Mouse (Mus musculus) ES-E14 (cell line): ENCODE measurements at regions not wholly inside any gene's neighbourhood (a gene's known extent, or its start where the extent isn't known, plus 50 kb on each side); places are given as distances from the start of the nearest gene placed in this dataset.

ENCODE experiments used
- DNase-seq: peaks from one replicate; pipeline ENCODE4 v3.0.0-alpha.2; 2013; ENCODE audit warnings: low read depth, low spot score
- H3K27ac ChIP-seq: 2 replicates; pipeline ENCODE4 v1.5.1; 2012; ENCODE audit warnings: low read depth, mild to moderate bottlenecking, low read length, moderate library complexity, mixed read lengths; ENCODE audit not compliant: poor library complexity, insufficient read depth, severe bottlenecking
- H3K36me3 ChIP-seq: 2 replicates; pipeline ENCODE4 v1.6.1; 2012; ENCODE audit warnings: mild to moderate bottlenecking, low read length, moderate library complexity, mixed read lengths; ENCODE audit not compliant: control insufficient read depth, poor library complexity, insufficient read depth, severe bottlenecking
- H3K4me1 ChIP-seq, 2 experiments: fragments of 150-350 bp in 1 of 2; sonication (generic) in 1 of 2; 2 replicates each; pipeline ENCODE4 v1.6.1; 2012; ENCODE audit warnings: low read length in 2 of 2, mild to moderate bottlenecking in 1 of 2, mixed read lengths in 1 of 2; ENCODE audit not compliant: control insufficient read depth in 2 of 2, insufficient read depth in 2 of 2, poor library complexity in 1 of 2
- H3K4me3 ChIP-seq, 2 experiments: fragments of 150-350 bp in 1 of 2; sonication (generic) in 1 of 2; 2 replicates each; pipeline ENCODE4 v1.5.1; 2012; ENCODE audit warnings: low read length in 2 of 2, low read depth in 1 of 2, mild to moderate bottlenecking in 1 of 2, mixed read lengths in 1 of 2; ENCODE audit not compliant: insufficient read depth in 1 of 2, poor library complexity in 1 of 2, severe bottlenecking in 1 of 2
- H3K9ac ChIP-seq: 2 replicates; pipeline ENCODE4 v1.6.1; 2012; ENCODE audit warnings: low read depth, mild to moderate bottlenecking, low read length, mixed read lengths; ENCODE audit not compliant: poor library complexity, insufficient read depth, severe bottlenecking
- H3K9me3 ChIP-seq: fragments of 150-350 bp; sonication (generic); 2 replicates; pipeline ENCODE4 v1.6.1; 2012; ENCODE audit warnings: low read depth, mild to moderate bottlenecking, low read length; ENCODE audit not compliant: control insufficient read depth, insufficient read depth
- CHD2 ChIP-seq: IDR thresholded peaks from 2 replicates; pipeline ENCODE4 v1.6.1; 2014; ENCODE audit warnings: mild to moderate bottlenecking, low read depth, low read length, inconsistent platforms
- HCFC1 ChIP-seq: IDR thresholded peaks from 2 replicates; pipeline ENCODE4 v1.6.1; 2012; ENCODE audit warnings: low read length, inconsistent platforms, borderline replicate concordance; ENCODE audit not compliant: insufficient read depth
- MAFK ChIP-seq: IDR thresholded peaks from 2 replicates; pipeline ENCODE4 v1.6.1; 2014; ENCODE audit warnings: mild to moderate bottlenecking, low read depth, low read length, inconsistent platforms; ENCODE audit not compliant: insufficient read depth
- ZC3H11A ChIP-seq: IDR thresholded peaks from 2 replicates; pipeline ENCODE4 v1.6.1; 2012; ENCODE audit warnings: low read depth, mild to moderate bottlenecking, inconsistent platforms, low read length, borderline replicate concordance
- ZNF384 ChIP-seq: IDR thresholded peaks from 2 replicates; pipeline ENCODE4 v1.6.1; 2012; ENCODE audit warnings: low read depth, low read length, inconsistent platforms
- in situ Hi-C, 2 experiments: fragments of 600-800 bp; cut with MboI; formaldehyde crosslinking; loops; one replicate each; pipeline ENCODE4 v1.15.1; 2025; ENCODE audit warnings: low sequenced_read_pairs in 2 of 2, inconsistent platforms in 1 of 2; ENCODE audit not compliant: unreplicated experiment in 2 of 2

DNA sequence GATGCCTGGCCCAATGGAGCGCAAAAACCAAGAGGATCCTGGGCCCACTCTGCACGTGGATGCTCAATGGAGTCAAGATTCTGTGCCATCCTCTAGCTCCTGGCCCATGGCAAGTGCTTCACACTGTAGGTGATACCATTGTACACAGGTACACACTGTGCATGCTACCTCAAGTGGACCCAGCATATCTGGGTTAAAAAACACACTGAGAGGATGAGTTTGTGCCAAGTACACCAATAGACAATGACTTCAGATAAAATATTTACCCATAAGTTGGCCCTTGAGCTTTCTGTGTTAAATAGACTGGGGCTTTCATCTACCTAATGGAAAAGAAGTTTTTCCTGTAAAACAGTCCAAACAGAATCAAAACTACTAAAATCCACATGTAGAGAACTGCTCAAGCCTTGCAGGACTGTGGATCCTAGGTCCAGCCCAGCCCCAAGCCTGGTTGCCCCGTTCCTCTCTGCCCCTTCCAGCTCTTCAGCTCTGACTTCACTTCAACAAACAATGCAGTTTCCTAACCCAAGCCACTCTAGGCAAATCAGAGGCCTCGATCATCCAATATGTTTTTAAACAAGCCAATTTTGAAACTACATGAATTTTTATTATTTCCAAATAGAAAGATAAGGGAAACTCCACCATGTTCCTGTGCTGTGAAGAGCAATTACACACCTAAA lies 247.5 kb downstream of the Mreg start:
- Histone ChIP-seq H3K4me3 (no peak overlapping the region), H3K4me1 (no peaks in the 10 kb centered on the region), H3K27ac (no peak overlapping the region), H3K36me3 (no peaks in the 10 kb centered on the region), H3K9ac (no peak overlapping the region), H3K9me3 (no peaks in the 10 kb centered on the region)
- no peak for DNase-seq
- TF ChIP-seq CHD2 (no peak), ZNF384 (no peak), HCFC1 (no peak), ZC3H11A (no peak), MAFK (no peak)
- in situ Hi-C loops, result no loop called here

DNA sequence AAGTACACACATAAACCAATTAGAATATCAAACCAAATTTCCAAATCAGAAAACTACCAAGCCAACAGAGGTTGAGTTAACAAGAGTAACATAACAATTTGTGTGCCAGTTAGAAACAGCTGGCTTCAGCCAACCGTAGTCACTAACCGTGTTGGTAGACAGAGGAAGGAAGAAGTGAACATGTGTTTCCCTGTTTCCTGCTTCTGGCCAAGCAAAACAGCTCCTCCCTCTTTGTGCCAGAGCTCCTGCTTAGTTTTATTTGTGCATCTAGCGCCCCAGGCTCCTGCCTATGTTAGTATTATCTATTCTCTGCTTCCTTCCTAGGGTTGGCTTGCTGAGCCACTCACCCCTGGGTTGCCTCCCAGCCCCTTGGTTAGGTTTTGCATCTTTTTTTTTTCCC lies 255.2 kb downstream of the Mreg start:
- Histone ChIP-seq H3K27ac (no peak overlapping the region), H3K9ac (no peak overlapping the region), H3K36me3 (no peaks in the 10 kb centered on the region), H3K4me3 (no peak overlapping the region), H3K9me3 (no peaks in the 10 kb centered on the region), H3K4me1 (no peaks in the 10 kb centered on the region)
- DNase-seq, result no peak
- TF ChIP-seq HCFC1, result no peak
- no peak for TF ChIP-seq MAFK
- no peak for TF ChIP-seq CHD2
- no peak for TF ChIP-seq ZNF384
- TF ChIP-seq ZC3H11A, result no peak
- in situ Hi-C loops, result no loop called here

DNA sequence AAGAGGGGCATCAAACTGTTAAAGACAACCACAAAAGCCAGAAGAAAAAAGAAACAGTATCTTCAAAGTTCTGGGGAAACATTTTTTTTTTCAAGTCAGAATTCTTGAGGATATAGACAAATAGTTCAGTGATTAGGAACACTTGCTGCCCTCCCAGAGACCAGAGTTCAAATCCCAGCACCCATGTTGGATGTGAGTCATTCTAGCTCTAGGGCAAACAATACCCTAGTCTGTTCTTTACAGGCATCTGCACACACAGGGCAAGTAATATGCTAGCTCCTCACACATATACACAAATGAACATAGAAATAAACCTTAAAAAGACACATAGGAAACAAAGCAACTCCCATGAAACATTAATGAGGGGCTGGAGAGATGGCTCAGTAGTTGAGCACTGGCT lies 256.8 kb downstream of the Mreg start:
- no peak overlapping the region for H3K9ac ChIP-seq
- H3K27ac ChIP-seq, result no peak overlapping the region
- H3K36me3 ChIP-seq, result no peaks in the 10 kb centered on the region
- no peaks in the 10 kb centered on the region for H3K9me3 ChIP-seq
- H3K4me3 ChIP-seq, result no peak overlapping the region
- DNase-seq, result no peak
- in situ Hi-C loops, result no loop called here
- no peaks in the 10 kb centered on the region for H3K4me1 ChIP-seq
- TF ChIP-seq ZC3H11A (no peak), ZNF384 (no peak), CHD2 (no peak), HCFC1 (no peak), MAFK (no peak)

GRCm38 (mm10) chr1:71953292-71953691 lies 258.8 kb downstream of the Mreg start:
- TF ChIP-seq HCFC1, result no peak
- TF ChIP-seq ZNF384, result no peak
- TF ChIP-seq ZC3H11A, result no peak
- no peak for TF ChIP-seq CHD2
- no peak for TF ChIP-seq MAFK
- in situ Hi-C loops, result no loop called here
- Histone ChIP-seq H3K4me1 (no peaks in the 10 kb centered on the region), H3K9ac (no peak overlapping the region), H3K9me3 (no peaks in the 10 kb centered on the region), H3K27ac (no peak overlapping the region), H3K4me3 (no peak overlapping the region), H3K36me3 (no peaks in the 10 kb centered on the region)
- no peak for DNase-seq

DNA sequence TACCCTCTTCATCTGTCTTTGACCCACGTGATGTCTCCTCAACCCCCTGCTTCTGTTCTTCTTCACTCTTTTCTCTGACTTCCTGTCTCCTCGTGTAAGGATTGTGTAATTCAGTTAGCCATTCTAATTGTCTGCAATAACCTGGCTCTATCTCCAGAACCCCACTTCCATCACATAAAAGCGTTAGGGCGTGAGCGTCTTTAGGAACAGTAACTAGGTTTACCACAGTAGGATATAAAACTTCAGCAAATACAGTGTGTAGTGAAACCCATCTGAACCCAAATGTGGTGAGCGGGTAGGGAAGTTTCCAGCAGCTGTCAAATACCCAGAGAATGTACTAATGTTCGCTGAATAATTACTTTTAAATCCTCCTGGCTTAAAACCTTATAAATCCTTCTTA lies 262.6 kb downstream of the Mreg start:
- no peak overlapping the region for H3K9ac ChIP-seq
- no peak overlapping the region for H3K27ac ChIP-seq
- H3K4me1 ChIP-seq, result no peaks in the 10 kb centered on the region
- no peaks in the 10 kb centered on the region for H3K36me3 ChIP-seq
- TF ChIP-seq MAFK (no peak), ZNF384 (no peak)
- no peak overlapping the region for H3K4me3 ChIP-seq
- no peaks in the 10 kb centered on the region for H3K9me3 ChIP-seq
- in situ Hi-C loops, result no loop called here
- no peak for DNase-seq
